Mouse (Mus musculus) forebrain, embryonic 16.5 days (tissue): ENCODE data around the gene Gm49369. TPM values are rescaled to one million over a fixed set of nuclear protein-coding genes. Genes with fewer than 3 reads are reported as not detected.
A peak's percentile ranks its signal among the peaks of the same experiment; 100 is the strongest.

Experiments
- ATAC-seq: fragments of 200-750 bp; cut with Nextera tagmentation; 2 replicates; pipeline ENCODE4 v1.8.0; 2017; ENCODE audit warnings: mild to moderate bottlenecking, moderate library complexity
- H3K27ac ChIP-seq: fragments of 300-500 bp; sonication (generic); 2 replicates; pipeline ENCODE4 v1.5.1; 2014; ENCODE audit warnings: low read length, control low read depth
- H3K27me3 ChIP-seq: fragments of 300-500 bp; sonication (generic); replicated peaks from 2 replicates; pipeline ENCODE4 v1.6.1; 2014; ENCODE audit warnings: low read length; ENCODE audit not compliant: control insufficient read depth, insufficient read depth
- H3K36me3 ChIP-seq: fragments of 300-500 bp; sonication (generic); 2 replicates; pipeline ENCODE4 v1.6.1; 2014; ENCODE audit not compliant: control insufficient read depth, insufficient read depth
- H3K4me1 ChIP-seq: fragments of 300-500 bp; sonication (generic); replicated peaks from 2 replicates; pipeline ENCODE4 v1.6.1; 2014; ENCODE audit warnings: low read length; ENCODE audit not compliant: control insufficient read depth, insufficient read depth
- H3K4me2 ChIP-seq: fragments of 300-500 bp; sonication (generic); 2 replicates; pipeline ENCODE4 v1.6.1; 2014; ENCODE audit warnings: mild to moderate bottlenecking, low read length, control low read depth
- H3K4me3 ChIP-seq: fragments of 300-500 bp; sonication (generic); replicated peaks from 2 replicates; pipeline ENCODE4 v1.5.1; 2014; ENCODE audit warnings: mild to moderate bottlenecking, low read length, control low read depth
- H3K9ac ChIP-seq: fragments of 300-500 bp; sonication (generic); replicated peaks from 2 replicates; pipeline ENCODE4 v1.6.1; 2014; ENCODE audit warnings: low read depth, low read length, control low read depth
- H3K9me3 ChIP-seq: fragments of 300-500 bp; sonication (generic); 2 replicates; pipeline ENCODE4 v1.6.1; 2016; ENCODE audit warnings: low read length; ENCODE audit not compliant: control insufficient read depth
- WGBS: fragments of 180-500 bp; shearing (Covaris S2); extraction: QIAGEN DNeasy Blood & Tissue Kit; methylation state at CpG from one replicate; pipeline ENCODE4 v1.1.7; 2014; 5-methylcytosine and 5-hydroxymethylcytosine counted together
- polyA plus RNA-seq: library from polyadenylated mRNA; unstranded; fragments of >200 nt; fragmentation: Nextera tagmentation; extraction: Ambion mirVana; gene quantifications from 2 replicates; pipeline ENCODE4 v1.2.1, GENCODE M21; 2015

Gm49369 gene
- polyA plus RNA-seq, 1 experiment from 2014 or later = not detected

DNA sequence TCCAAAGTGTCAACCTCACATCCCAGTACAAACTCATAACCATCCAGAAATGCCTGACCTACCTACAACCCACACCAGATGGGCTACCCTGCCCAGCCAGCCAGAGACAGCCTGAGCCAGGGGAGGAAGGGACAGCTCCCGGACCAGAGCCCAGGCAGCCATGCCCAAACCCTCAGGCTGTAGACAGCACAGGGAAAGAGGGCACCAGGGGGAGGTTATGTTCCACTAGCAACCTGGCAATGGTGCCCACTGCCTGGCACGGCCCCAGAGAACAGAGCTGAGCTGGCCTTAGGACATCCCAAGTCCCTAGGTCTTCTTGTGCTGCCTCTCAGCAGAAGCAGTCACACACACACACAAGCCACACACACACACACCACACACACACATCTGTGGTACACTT lies 13.6 kb downstream of the Gm49369 start:
- Histone ChIP-seq H3K4me1 (peaks cover 15% of the 10 kb centered on the region), H3K36me3 (no peaks in the 10 kb centered on the region), H3K4me3 (no peak overlapping the region), H3K9me3 (no peaks in the 10 kb centered on the region), H3K27me3 (peaks cover 22% of the 10 kb centered on the region), H3K4me2 (no peak overlapping the region), H3K9ac (no peak overlapping the region), H3K27ac (no peak overlapping the region)
- 70% methylated on average over 2 of the region's 2 CpGs for WGBS
- no peak for ATAC-seq

DNA sequence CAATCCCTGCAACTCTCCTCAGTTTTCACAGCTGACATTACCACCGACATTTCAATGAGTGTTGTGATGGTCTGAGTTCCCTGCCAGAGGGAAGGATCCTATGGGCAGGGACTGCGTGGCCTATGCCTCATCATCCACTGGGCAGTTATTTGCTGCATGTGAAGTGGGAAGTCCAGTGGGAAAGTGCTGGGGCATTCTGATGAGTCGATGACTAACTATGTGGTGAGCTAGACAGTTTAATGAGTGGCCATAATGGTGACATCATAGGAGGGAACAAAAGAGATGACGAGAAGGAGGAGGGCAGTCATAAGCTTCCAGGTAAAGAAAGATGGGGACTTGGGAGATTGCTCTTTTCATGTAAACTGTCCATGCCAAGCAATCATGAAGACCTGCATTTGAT lies 19.4 kb downstream of the Gm49369 start:
- Histone ChIP-seq H3K9ac (no peak overlapping the region), H3K27me3 (no peaks in the 10 kb centered on the region), H3K4me3 (no peak overlapping the region), H3K4me2 (no peak overlapping the region), H3K27ac (no peak overlapping the region), H3K9me3 (no peaks in the 10 kb centered on the region), H3K36me3 (no peaks in the 10 kb centered on the region), H3K4me1 (no peaks in the 10 kb centered on the region)
- no peak for ATAC-seq
- 75% methylated on average over 4 of the region's 4 CpGs for whole genome bisulfite sequencing

DNA sequence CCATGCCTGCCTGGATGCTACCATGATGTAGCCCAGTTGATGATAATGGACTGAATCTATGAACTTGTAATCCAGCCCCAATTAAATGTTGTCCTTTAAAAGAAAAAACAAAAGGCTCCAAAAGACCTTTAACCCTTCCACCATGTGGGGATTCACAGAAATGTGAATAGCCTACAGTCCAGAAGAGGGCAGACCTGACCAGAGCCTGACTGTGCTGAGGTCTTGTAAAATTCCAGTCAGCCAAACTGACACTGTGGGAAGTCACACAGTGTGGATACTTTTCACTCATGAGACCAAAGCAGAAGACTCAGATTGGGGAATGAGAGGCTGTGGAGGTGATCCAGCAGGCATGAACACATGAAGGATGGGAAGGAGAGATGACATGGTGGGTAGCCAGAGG lies 21.7 kb downstream of the Gm49369 start:
- H3K27ac ChIP-seq = no peak overlapping the region
- no peaks in the 10 kb centered on the region for H3K27me3 ChIP-seq
- H3K9ac ChIP-seq = no peak overlapping the region
- no peaks in the 10 kb centered on the region for H3K4me1 ChIP-seq
- H3K36me3 ChIP-seq = no peaks in the 10 kb centered on the region
- no peak overlapping the region for H3K4me2 ChIP-seq
- H3K4me3 ChIP-seq = no peak overlapping the region
- no peak for ATAC-seq
- no peaks in the 10 kb centered on the region for H3K9me3 ChIP-seq

DNA sequence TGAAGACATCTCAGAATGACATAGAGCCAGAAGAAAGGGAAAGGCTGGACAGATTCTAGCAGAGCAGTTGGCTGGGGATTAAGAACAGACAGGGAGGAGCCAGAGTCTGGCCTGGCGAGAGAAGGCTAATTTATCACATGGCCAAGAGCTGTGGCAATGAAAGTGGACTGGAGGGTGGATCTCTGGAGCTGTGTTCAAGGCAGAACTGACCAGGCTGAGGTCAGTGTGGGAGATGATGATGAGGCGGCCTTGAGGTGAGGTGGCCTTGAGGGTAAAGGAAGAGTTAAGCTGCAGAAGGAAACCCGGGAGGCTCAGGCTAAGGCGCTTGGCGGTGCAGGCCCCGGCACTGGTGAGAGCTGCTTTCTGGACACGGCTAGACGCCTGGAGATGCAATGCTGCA lies 23.3 kb downstream of the Gm49369 start:
- Histone ChIP-seq H3K36me3 (no peaks in the 10 kb centered on the region), H3K27ac (no peak overlapping the region), H3K4me3 (no peak overlapping the region), H3K4me1 (no peaks in the 10 kb centered on the region), H3K4me2 (no peak overlapping the region), H3K9me3 (no peaks in the 10 kb centered on the region), H3K9ac (no peak overlapping the region), H3K27me3 (no peaks in the 10 kb centered on the region)
- ATAC-seq = no peak
- WGBS = 75% methylated on average over 8 of the region's 8 CpGs

DNA sequence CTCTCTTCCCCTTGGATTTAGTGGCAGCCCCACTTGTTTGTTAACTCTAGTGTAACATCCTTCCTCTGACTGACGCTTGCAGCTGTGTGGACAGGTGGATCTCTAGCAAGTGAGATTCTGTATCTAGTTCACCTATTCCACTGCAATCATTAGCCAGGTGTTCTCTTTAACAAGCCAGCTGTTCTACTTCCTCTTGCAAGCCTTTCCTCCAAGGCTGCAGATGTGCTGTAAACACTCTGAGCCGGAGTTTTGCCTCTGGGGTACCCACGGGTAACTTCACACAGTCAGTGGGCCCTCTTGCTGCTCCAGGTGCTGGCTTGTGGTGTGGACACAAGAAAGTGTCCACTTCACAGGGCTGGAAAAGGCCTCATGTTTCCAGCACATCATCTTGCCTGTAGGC lies 24.9 kb downstream of the Gm49369 start:
- no peaks in the 10 kb centered on the region for H3K4me1 ChIP-seq
- H3K27ac ChIP-seq = no peak overlapping the region
- no peak overlapping the region for H3K4me2 ChIP-seq
- H3K4me3 ChIP-seq = no peak overlapping the region
- H3K27me3 ChIP-seq = no peaks in the 10 kb centered on the region
- no peaks in the 10 kb centered on the region for H3K9me3 ChIP-seq
- H3K9ac ChIP-seq = no peak overlapping the region
- H3K36me3 ChIP-seq = no peaks in the 10 kb centered on the region
- 88% methylated on average over 3 of the region's 3 CpGs for WGBS
- no peak for ATAC-seq

DNA sequence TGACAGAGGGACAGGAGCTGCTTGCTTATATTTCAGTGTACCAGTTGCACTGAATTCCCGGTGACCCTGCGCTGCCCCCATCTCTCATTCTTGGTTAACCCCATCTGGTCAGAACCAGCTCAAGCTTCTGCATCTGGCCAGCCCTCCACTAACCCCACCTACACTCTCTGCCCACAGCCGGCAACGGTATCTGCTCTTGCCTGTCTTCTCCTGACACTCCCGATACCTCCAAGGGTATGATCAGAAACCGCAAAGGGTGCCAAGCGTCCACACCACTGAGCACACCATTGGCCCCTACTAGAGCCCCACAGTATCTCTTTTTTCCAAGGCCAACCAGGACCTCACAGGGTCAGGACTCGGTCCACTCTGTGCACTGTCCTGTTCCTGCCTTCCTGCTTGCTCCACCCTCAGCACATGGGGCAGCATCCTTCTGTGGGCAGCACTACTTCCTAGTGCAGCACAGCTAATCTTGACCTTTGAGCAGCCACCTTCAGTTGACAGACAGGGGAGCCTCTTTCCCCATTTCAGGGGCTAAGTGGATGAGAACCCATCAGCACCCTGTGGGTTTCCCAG lies 27.7 kb downstream of the Gm49369 start:
- no peak overlapping the region for H3K9ac ChIP-seq
- no peak for ATAC-seq
- H3K9me3 ChIP-seq = no peaks in the 10 kb centered on the region
- no peaks in the 10 kb centered on the region for H3K36me3 ChIP-seq
- H3K27me3 ChIP-seq = no peaks in the 10 kb centered on the region
- peaks cover 13% of the 10 kb centered on the region for H3K4me1 ChIP-seq
- H3K4me2 ChIP-seq = no peak overlapping the region
- 78% methylated on average over 8 of the region's 8 CpGs for WGBS
- no peak overlapping the region for H3K4me3 ChIP-seq
- H3K27ac ChIP-seq = no peak overlapping the region

DNA sequence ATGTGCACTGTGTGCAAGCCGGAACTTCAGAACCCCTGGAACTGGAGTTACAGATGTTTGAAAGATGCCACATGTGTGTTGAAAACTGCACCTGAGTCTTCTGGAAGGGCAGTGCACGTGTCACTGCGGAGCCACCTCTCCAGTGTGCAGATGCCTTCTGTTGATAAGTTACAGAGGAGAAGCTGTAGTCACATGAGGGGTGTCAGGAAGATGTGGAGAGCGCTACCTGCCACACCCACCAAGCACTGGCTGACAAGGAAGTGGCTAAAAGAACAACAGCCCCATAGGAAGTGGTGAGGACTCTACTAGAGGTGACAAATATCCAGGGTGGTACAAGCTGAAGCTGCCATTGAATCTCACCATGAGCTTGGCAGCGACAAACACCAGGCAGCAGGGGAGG lies 28.6 kb downstream of the Gm49369 start:
- Histone ChIP-seq H3K9me3 (no peaks in the 10 kb centered on the region), H3K4me1 (peaks cover 18% of the 10 kb centered on the region), H3K4me3 (no peak overlapping the region), H3K36me3 (no peaks in the 10 kb centered on the region), H3K27ac (no peak overlapping the region), H3K27me3 (no peaks in the 10 kb centered on the region), H3K9ac (no peak overlapping the region), H3K4me2 (no peak overlapping the region)
- WGBS = 75% methylated on average over 5 of the region's 5 CpGs
- no peak for ATAC-seq

DNA sequence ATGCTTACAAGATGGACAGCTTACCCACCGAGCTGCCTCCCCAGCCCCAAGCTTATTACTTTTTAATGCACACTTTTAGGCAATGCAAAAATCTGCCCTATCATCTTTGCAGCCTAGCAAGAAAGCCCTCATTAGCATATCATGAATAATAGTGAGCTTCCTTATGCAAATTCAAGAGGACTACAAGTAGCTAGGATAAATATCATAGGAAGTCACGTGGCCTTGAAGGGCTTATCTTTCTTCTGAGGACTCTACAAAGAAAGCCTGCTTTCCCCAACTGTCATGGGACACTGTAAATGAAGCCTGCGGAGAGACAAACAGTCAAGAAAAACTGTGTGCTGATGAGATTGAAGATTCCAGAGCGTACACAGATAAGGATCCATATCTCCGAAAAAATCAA lies 30.9 kb downstream of the Gm49369 start:
- ATAC-seq = peak; percentile 70
- Histone ChIP-seq H3K27ac (0 out of 2 replicates have a peak overlapping the region, but pooled peaks have one; percentile 43), H3K4me3 (no peak overlapping the region), H3K27me3 (no peaks in the 10 kb centered on the region), H3K36me3 (no peaks in the 10 kb centered on the region), H3K4me1 (peaks cover 18% of the 10 kb centered on the region), H3K9ac (no peak overlapping the region), H3K4me2 (no peak overlapping the region), H3K9me3 (no peaks in the 10 kb centered on the region)
- 52% methylated on average over 5 of the region's 5 CpGs for WGBS

DNA sequence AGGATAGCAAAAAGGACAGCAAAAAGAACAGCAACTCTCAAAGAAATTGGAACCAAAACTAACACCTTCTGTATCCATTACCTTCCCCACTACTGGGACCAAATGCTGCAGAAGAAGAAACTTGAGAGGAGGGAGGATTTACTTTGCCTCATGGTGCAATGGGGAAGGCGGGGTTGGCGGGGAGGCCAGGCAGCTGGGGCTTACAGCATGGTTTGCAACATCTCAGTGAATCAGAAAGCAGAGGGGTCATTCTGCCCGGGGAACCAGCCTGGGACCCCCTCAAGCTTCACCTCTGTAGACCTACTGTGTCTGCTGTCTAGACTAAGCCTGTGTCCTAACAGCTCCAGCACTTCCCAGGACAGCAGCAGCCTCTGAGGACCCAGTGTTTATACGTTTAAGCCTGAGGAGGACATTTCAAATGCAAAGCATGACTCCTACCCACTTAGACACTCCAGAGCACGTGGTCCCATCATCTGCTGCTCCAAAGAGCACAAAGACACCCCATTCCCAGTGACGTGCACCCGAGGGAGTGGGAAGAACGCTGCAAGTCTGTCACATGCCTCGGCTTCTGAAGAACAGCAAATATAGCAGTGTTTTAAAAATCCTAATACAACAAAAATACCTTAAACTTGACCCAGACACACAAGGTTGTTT lies 33.0 kb downstream of the Gm49369 start:
- Histone ChIP-seq H3K4me2 (no peak overlapping the region), H3K4me3 (no peak overlapping the region), H3K9me3 (no peaks in the 10 kb centered on the region), H3K27me3 (no peaks in the 10 kb centered on the region), H3K9ac (0 out of 2 replicates have a peak overlapping the region, but pooled peaks have one; percentile 2), H3K36me3 (no peaks in the 10 kb centered on the region), H3K4me1 (peaks cover 18% of the 10 kb centered on the region), H3K27ac (peak overlapping the region; percentile 67)
- 12% methylated on average over 9 of the region's 9 CpGs for WGBS
- ATAC-seq = peak; percentile 90

DNA sequence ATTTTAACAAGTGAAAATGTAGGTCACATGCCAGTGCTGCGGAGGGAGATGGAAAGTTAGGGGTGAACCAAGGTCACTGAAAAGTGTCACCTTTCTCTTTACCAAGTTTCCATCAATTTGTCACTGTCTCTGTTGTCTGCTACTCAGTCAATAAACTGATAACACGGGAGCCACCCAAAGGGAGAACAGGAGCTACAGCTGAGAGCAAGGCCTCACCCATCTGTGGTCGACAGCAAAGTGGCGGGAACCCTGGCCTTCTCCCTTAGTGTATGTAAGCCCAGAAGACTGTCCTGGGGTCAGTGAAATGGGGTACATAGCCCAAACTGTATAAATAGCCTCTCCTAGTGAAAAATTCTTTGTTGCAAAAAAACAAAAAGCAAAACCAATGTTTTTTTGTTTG lies 34.9 kb downstream of the Gm49369 start:
- Histone ChIP-seq H3K9me3 (no peaks in the 10 kb centered on the region), H3K36me3 (no peaks in the 10 kb centered on the region), H3K4me3 (no peak overlapping the region), H3K4me1 (peaks cover 18% of the 10 kb centered on the region), H3K27ac (no peak overlapping the region), H3K27me3 (no peaks in the 10 kb centered on the region), H3K9ac (no peak overlapping the region), H3K4me2 (no peak overlapping the region)
- 91% methylated on average over 4 of the region's 4 CpGs for WGBS
- no peak for ATAC-seq
